Mouse (Mus musculus) lung, postnatal 25 days (tissue): ENCODE measurements at regions not wholly inside any gene's neighbourhood (a gene's known extent, or its start where the extent isn't known, plus 50 kb on each side); places are given as distances from the start of the nearest gene placed in this dataset.

Source experiments
- DNase-seq: peaks from one replicate; pipeline ENCODE4 v3.0.0; 2022; ENCODE audit warnings: low spot score

DNA sequence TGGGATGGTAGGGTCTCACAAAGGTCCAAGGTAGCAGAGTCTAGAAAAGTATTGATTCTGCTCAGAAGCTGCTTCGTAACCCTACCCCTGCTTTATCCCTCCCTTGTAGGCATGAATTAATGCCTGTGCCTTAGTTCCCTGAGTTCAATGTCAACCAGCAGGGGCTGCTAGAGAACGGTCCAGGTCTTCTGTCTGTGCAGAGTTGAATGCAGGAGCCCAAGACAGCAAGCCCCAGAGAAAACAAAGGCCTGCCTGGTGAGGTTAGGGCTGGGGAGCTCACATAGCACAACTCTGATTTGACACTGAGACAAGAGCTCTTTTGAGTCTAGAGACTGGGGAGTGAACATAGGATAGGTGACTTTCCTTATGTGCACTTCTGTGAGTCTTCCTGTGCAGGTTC, 56.6 kb downstream of the Olig3 start:
- peak; percentile 3 for DNase-seq

- no peak for DNase-seq
Observed at GRCm38 (mm10) chr10:19413935-19414334, 57.6 kb downstream of the Olig3 start.

- no peak for DNase-seq
Observed at GRCm38 (mm10) chr10:19414834-19415233, 58.5 kb downstream of the Olig3 start.

DNA sequence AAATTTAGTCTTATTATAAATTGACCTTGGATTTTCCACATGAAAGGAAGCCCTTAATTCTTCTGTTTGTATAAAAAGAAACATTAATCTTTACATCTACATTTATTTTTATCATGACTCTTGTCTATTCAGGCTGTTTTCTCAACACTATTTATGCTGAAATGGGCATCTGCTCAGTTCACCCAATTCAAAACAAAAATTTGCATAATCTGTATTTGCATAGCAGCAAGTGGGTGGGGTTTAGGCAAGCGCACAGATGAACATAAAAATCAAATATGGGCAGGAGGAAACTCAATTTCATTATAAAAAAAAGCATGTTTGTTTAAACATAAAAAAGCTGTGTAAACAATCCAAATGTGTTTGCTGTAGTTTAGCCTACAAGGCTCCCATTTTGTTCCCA, 67.7 kb downstream of the Olig3 start:
- no peak for DNase-seq

- no peak for DNase-seq
Observed at GRCm38 (mm10) chr10:19424961-19425360, 68.6 kb downstream of the Olig3 start.

DNA sequence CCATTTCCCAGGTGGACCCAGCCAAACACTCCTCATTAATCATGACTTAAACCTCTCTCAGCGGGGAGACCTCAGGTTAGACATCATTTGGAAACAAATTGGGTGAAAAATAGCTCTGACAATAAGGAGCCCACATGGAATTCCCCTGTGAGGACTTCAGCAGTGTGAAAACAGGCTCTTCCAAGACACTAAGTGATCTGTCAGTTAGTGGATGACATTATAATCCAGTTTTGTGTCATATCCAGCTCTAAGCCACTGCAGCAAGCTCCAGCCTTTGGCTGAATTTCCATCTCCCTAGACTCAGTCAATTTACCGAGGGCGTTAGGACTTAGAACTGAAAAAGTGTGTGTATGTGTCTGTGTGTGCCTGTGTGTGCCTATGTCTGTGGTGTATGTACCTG, 70.5 kb downstream of the Olig3 start:
- DNase-seq: no peak

GRCm38 (mm10) chr10:19432515-19432914, 76.2 kb downstream of the Olig3 start:
- DNase-seq: no peak

DNA sequence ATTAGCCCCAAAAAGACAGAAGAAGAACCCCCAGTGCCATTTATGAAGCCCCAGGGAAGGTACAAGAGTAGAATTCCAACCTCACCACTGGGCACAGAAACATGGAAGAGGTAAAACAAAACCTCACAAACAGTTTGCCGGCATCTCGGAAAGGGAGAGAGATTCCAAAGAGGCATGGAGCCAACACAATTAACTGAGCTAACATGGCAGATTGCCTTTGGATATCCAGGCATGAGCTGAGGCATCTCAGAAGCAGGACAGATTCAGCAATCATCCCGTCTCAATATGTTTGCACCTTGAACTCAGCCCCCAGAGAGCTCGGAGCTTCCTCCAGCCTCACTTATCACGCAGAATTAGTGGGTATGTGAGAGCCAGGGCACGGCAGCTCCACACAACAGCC, 78.3 kb downstream of the Olig3 start:
- DNase-seq: no peak

DNA sequence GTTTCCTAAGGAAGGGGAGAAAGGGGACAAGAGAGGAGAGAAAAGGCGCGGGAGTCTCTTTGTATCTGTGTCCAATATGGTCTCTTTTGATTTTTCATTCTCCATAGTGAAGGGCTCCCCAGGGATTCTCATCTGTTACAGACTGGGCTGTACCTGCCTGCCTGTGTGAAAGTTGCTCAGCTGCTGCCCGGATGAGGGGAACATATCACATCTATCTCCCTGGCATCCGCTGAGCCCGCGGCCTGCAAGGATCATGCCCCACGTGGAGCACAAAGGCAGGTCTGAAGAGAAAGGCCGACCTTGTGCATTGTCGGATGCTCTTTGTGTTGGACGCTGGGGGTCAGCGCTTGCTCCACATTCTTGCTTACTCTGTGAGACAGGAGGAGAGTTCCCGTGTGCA, 85.5 kb downstream of the Olig3 start:
- DNase-seq: no peak

GRCm38 (mm10) chr10:19443516-19443915, 87.2 kb downstream of the Olig3 start:
- DNase-seq: no peak

DNA sequence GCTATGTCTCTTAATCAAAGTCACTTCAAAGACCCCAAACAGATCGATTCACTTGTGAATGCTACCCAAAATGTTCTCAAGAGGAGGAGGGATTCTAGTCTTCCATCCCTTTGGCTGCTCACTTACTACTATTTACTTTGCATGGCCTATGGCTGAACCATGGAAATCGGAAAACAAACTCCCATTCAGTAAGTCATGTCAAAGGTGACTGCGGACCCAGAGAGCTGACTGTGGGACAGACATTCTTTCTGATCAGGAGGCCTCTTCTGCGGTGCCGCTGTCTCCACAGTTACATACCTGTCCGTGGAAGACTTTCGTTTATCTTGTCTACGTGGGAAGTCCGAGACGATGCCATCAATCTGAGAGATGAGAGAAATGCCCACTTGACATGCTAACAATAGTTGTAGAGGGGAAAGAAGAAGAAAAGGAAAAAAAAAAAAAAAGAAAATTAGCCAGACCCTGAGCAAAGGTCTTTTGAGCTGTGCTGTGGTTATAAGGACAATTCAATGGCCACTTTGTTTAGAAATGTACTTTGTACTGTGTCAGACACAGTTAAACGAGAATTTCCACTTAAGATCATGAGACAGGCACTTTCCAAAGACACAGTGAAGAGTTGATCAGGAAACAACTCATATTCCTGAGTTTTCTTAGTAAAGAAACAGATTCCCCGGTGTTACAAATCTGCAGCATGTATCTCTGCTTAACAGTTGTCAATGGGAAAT, 92.7 kb downstream of the Olig3 start:
- DNase-seq: no peak

GRCm38 (mm10) chr10:19459053-19459452, 102.7 kb downstream of the Olig3 start:
- no peak for DNase-seq

DNA sequence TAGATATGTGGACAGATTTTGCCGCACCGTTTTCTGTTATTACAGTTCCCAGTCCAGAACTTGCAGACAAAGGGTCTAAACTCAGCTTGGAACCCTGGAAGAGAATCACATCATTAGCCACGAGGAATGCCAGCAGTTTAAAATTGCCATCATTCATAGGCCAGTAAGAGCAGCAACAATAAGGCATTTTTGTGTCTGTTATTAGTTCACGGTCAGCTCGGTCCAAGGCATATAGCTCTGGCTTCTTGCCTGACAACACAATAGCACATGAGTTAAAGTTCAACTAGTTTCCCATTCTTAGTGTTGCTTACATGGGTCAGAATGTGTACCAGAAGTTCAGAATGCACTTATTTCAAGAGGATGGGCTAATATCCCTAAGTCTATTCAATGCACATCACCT, 103.4 kb downstream of the Olig3 start:
- DNase-seq: no peak

- no peak for DNase-seq
Observed at GRCm38 (mm10) chr10:19460164-19460563, 103.8 kb downstream of the Olig3 start.

GRCm38 (mm10) chr10:19463800-19464199, 107.5 kb downstream of the Olig3 start:
- DNase-seq: no peak

- peak; percentile 21 for DNase-seq
Observed at GRCm38 (mm10) chr10:19464504-19464903, 108.2 kb downstream of the Olig3 start.

DNA sequence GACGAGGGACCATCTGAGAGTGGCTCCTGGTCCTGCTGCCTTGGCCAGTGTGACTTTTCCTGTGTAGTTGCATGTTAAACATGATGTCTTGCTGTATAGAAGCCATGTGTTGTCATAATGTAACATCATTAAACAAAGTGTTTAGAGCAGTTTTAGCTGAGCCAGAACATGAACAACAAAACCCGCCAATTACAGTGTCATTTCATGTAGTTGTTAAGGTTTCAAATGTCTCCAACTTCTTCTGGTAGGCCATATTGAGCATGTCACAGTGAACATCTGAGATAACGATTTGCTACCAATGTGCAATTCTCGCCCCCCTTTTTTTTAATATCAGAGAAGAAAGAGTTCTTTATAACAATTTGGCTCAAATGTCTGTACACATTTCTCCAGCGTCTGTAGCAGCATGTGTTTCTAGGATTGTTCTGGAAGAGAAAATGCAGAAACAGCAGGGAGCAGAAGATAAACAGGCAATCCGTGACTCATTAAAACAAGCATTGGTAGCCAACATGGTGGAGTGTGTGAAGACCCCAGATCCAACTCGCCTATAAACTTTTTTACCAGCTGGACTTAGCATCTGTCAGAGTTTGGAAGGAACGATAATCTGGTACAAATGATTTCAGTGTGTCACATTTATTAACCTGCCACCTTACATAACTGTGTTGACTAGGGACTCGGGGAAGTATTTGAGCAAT, 115.2 kb downstream of the Olig3 start:
- DNase-seq: no peak

- DNase-seq: no peak
Observed at GRCm38 (mm10) chr10:19472066-19472465, 115.7 kb downstream of the Olig3 start.

DNA sequence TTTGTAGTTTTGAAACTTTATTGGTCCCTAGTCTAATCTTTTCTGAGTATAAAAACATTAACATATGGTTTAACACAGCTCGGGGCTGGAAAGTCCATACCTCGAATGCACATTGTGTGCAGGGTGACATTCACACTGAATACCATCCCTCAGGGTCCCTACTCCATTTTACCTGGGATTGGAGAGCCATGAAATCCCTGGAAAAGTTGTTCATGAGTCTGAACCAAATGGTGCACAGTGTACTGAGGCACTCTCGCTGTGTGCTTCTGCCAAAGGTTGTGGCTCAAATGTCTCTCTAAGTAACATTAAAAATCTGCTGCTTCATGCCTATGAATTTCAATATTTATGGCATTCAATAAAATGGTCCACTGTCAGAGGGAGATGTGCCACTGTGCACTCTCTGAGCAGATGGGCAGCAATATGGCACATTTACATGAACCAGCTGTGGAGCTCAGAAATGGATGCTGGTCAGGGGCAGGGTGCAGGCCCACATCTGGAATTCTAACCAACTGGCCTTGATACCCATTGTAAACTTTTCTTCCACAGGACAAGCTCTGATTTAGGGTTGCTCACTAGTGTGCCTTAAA, 116.7 kb downstream of the Olig3 start:
- no peak for DNase-seq

DNA sequence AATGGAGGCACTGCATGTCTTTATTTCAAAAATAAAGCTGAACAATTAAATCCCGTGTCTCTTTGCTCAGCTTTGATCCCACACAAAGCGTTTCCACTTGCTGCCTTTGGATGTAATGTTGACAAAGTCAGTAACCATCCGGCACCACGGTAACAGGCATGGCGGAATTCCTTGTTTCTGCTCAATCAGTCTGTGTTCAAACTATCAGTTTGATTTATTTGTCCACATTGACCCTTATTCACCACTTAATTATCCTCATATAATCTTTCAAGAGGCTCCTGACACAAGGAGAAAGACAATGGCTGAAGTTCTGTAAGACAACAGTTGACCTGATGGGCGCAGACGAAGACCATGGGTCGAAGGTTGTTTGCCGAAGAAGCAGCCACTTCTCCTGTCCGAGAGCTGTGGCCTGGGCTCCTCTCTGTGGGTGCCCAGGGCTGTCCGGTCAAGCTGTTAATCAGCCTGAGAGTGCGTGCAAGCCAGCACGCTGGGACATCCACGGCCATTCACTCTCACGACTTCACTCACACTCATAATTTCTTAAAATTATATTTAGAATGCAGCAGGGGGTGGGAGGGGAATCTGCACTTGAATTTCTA, 106.1 kb upstream of the Ifngr1 start:
- DNase-seq: no peak

GRCm38 (mm10) chr10:19490500-19490899, 101.2 kb upstream of the Ifngr1 start:
- no peak for DNase-seq

DNA sequence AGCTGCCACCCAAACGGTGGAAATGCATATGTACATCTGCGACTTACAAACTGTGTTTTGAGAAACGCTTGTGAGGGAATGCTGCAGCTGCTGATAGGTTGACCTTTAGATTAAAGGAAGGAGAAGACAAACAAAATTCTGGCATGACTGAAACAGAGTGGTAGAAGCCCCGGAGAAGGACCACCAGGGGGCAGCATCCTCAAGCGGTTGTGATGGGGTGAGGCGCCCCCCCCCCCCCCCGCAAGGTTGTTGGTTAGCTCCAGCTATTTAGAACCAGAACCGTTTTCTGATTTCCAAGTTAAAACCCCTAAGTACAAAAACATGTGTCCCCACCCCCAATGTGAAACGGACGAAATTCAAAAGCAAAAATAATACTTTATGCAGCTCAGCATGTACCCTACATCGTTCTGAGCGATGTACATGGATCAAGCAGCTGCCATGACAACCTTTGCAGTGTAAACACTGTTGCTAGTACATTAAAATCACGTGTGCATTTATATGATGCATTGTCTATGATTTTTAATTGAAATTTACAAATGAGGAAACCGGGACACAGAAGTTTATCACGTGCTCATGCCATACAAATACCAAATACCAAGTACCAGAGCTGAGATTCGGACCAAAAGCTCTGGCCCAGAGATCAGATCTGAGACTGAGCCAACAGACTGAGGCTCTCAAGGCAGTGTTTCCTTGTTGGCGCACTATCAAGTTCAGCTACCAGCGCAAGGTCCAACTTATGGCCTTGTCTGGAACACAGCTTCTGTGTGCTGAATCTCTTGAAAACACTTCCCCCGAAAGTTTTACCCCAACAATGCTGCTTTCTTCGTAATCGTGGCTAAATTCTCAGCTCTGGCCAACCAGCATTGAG, 100.0 kb upstream of the Ifngr1 start:
- peak; percentile 70 for DNase-seq
